Mouse (Mus musculus) ovary, adult 18-20 months (tissue): ENCODE results near the gene Lcmt2.
A peak's percentile ranks its signal among the peaks of the same experiment; 100 is the strongest.

Experiments used
- DNase-seq: peaks from one replicate; pipeline ENCODE4 v3.0.0; 2022; ENCODE audit warnings: low spot score, mixed read lengths

The Lcmt2 gene

DNA sequence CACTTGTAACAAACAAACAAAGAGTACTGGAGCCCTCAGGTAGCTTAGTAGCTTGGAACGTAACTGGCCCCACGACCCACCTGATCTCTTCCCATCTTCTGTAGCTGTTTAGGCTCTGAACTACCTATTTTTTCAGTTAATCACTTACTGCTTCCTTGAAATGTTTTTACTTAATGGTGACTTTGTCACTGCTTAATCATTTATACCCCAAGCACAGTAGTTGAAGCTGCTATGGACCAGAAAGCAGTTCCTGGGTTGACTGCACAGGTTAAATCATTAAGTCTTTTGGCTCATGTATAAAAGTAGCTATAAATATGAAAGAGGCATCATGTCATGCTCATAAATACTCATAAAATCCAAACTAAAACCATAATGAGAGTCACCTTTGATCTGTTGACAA, 25.0 kb downstream of the Lcmt2 start:
- no peak for DNase-seq

DNA sequence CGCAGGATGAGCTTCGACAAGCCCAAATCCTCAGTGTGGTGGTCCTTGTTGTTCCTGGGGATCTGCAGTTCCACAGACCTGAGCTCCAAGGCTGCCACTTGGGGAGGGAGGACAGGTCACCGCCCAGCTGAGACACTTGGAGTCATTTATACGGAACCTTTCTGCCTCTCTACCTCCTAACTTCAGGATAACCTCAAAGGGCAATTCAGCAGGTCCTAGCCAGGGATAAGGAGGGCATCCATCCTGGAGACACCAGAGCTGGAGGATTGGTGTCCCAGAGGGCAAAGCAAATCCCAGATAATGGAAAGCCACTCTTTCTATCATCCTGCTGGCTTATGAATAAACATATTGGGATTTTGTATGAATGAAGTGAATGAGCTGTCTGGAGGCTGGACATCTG, 30.8 kb downstream of the Lcmt2 start, which contains the start of gene Tgm7:
Gene Tgm7, minus strand, starts transcription at position 101 of the 400 bp plus-strand sequence.
- no peak for DNase-seq

DNA sequence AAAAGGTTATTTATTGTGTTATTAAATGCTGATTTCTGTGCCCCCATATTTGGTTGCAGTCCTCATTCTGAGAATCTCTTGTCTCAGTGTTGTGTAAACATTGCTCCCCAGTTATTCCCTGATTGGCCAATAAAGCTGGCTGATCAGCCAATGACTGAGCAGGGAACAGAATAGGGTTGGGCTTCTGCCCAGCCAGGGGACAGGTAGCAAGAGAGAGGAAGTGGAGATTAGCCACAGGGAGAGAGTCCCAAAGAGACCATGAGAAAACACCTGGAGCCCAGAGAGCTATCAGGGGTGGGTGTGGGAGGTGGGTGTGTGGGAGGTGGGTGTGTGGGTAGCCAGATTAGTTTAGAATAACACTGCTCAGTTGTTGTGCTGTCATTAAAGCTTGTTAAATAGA, 34.5 kb downstream of the Lcmt2 start:
- DNase-seq: no peak

DNA sequence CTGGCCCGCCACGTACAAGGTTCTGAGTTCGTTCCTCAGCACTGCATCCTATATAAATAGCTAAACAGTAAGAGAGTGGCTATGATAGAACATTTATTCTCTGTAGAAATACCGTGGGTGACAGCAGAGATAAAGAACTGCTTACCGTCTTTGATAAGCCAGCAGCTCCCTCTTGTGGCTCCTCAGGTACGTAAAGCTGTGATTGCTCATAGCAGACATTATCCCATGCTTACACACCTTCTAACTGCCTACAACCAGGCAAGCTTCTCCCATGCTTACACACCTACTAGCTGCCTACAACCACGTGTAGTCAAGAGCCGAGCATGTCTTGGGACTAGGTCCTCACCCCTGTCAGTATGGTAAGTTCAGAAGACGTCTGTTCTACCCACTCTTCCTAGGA, 38.4 kb downstream of the Lcmt2 start:
- DNase-seq: peak; percentile 14

DNA sequence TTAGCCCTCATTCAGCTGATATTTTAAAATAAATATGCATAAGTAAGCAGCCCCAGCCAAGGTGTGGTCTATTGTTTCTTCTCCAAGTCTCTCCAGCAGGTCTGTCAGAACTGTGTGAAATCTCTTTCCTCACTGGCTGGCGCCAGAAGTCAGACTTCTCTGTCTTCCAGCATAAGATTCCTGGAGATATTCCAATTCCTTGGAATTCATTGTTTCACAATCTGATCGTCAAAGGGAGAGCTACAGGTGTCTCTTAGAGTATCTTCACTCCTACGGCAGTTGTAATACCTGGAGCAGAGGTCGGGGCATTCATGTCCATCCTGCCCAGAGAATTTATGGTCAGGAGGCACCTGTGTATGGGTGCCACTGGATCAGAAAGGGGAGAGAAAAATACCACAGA, 50.7 kb downstream of the Lcmt2 start:
- DNase-seq: no peak

DNA sequence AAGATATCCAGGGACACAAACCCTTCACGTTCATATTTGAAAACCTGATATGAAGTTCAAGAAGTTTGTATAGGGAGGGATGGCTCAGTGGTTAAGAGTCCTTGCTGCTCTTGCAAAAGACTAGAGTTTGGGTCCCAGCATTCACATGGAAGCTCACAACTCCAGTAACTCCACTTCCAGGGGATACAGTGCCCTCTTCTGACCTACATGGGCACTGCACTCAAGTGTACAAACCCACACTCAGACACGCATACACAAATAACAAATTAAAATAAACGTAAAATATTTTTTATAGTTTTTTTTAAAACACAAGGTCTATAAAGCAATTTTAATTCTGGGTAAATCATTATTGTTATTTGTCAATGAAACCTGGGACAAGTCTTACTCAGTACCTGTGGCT, 51.9 kb downstream of the Lcmt2 start:
- DNase-seq: no peak

DNA sequence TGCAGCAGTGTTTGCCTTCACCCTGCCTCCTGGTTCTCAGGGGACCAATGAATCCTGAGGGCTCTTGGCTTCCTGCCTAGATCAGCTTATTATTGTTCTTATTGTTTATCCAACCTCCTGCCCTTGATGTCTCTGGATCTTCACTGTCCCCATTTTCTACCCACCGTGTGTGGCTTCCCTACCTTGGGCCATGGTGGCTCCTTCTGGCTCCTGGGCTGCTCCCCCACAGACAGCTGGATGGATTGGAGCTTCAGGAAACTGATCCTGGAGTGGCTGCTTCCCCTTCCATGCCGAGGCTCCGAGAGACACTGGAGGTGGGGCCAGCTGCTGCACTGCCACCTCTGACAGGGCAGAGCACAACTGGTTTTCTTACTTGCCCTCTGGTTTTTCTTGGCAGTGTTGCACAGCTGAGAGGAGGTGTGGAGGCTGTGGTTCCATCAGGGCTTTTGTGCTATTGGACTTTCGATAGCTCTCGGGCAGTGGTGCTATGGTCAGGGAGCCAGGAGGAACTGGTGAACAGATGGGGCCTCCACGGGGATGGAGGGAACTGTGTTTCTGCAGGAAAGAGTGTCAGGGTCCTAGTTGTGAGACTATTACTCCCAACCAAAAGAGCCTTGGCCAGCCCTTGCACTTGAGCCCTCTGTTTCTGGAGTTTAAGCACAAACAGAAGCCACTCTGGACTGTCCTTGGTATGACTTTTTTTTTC, 54.8 kb downstream of the Lcmt2 start, which contains the start of gene Tgm5:
Gene Tgm5, minus strand, starts transcription at position 362 of the 706 bp plus-strand sequence.
- no peak for DNase-seq

DNA sequence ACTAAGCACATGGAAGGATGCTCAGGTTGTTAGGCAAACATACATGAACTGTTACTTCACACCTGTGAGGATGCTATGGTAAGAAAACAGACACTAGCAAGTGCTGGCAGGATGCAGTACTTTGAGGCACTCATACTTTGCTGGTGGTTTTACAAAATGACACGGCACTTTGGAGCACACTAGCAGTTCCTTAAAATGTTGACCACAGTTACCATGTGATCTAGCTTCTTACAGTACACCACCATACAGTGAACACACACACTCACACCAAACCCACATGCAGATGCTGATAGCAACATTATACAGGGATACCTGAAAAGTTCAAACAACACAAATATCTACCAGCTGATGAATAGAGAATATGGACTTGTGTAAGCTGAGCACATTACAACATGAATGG, 57.8 kb downstream of the Lcmt2 start:
- DNase-seq: no peak
